Mouse (Mus musculus) MEL (cell line): ENCODE measurements at regions not wholly inside any gene's neighbourhood (a gene's known extent, or its start where the extent isn't known, plus 50 kb on each side); places are given as distances from the start of the nearest gene placed in this dataset.

ENCODE experiments used
- DNase-seq: peaks from one replicate; pipeline ENCODE4 v3.0.0; 2011; ENCODE audit warnings: low read depth, low spot score
- H3K27ac ChIP-seq: 2 replicates; pipeline ENCODE4 v1.5.1; 2012; ENCODE audit warnings: low read depth, mild to moderate bottlenecking, control low read depth, low read length, moderate library complexity; ENCODE audit not compliant: control insufficient read depth
- H3K27me3 ChIP-seq, 2 experiments: fragments of 150-350 bp in 1 of 2; sonication (generic) in 1 of 2; 2 replicates each; pipeline ENCODE4 v1.6.1; 2012; ENCODE audit warnings: low read length in 2 of 2, mild to moderate bottlenecking in 2 of 2, improper control_type of control experiment in 1 of 2, moderate library complexity in 1 of 2; ENCODE audit not compliant: insufficient read depth in 2 of 2, control insufficient read depth in 1 of 2
- H3K36me3 ChIP-seq, 2 experiments: 2 replicates each; pipeline ENCODE4 v1.6.1; 2012 to 2014; ENCODE audit warnings: low read length in 2 of 2, improper control_type of control experiment in 1 of 2, inconsistent platforms in 1 of 2, mild to moderate bottlenecking in 1 of 2; ENCODE audit not compliant: insufficient read depth in 2 of 2, control insufficient read depth in 1 of 2
- H3K4me1 ChIP-seq, 2 experiments: fragments of 150-350 bp in 1 of 2; sonication (generic) in 1 of 2; 2 replicates each; pipeline ENCODE4 v1.6.1; 2012; ENCODE audit warnings: low read length in 2 of 2, improper control_type of control experiment in 1 of 2, mild to moderate bottlenecking in 1 of 2; ENCODE audit not compliant: insufficient read depth in 2 of 2, control insufficient read depth in 1 of 2
- H3K4me3 ChIP-seq, 2 experiments: fragments of 150-350 bp in 1 of 2; sonication (generic) in 1 of 2; 2 replicates each; pipeline ENCODE4 v1.5.1; 2012; ENCODE audit warnings: low read depth in 2 of 2, low read length in 2 of 2, mild to moderate bottlenecking in 2 of 2, moderate library complexity in 2 of 2, control low read depth in 1 of 2, improper control_type of control experiment in 1 of 2; ENCODE audit not compliant: control insufficient read depth in 1 of 2, insufficient read depth in 1 of 2
- H3K79me2 ChIP-seq: 2 replicates; pipeline ENCODE4 v1.6.1; 2012; ENCODE audit warnings: mild to moderate bottlenecking, low read length, moderate library complexity; ENCODE audit not compliant: control insufficient read depth, poor library complexity, insufficient read depth
- H3K9ac ChIP-seq: 2 replicates; pipeline ENCODE4 v1.6.1; 2012; ENCODE audit warnings: low read depth, mild to moderate bottlenecking, control low read depth, low read length, moderate library complexity; ENCODE audit not compliant: control insufficient read depth, poor library complexity, severe bottlenecking
- H3K9me3 ChIP-seq: fragments of 150-350 bp; sonication (generic); replicated peaks from 2 replicates; pipeline ENCODE4 v1.6.1; 2012; ENCODE audit warnings: mild to moderate bottlenecking, low read length, improper control_type of control experiment, moderate library complexity; ENCODE audit not compliant: insufficient read depth
- CHD2 ChIP-seq: IDR thresholded peaks from 2 replicates; pipeline ENCODE4 v1.6.1; 2011; ENCODE audit warnings: low read length, improper control_type of control experiment
- E2F4 ChIP-seq: IDR thresholded peaks from 2 replicates; pipeline ENCODE4 v1.6.1; 2011; ENCODE audit warnings: low read depth, low read length, improper control_type of control experiment, borderline replicate concordance
- ELF1 ChIP-seq: IDR thresholded peaks from 2 replicates; pipeline ENCODE4 v1.6.1; 2014; ENCODE audit warnings: low read depth, mild to moderate bottlenecking, inconsistent platforms, low read length, improper control_type of control experiment, moderate library complexity
- EP300 ChIP-seq, 2 experiments: IDR thresholded peaks; 2 replicates each; pipeline ENCODE4 v1.6.1; 2011; ENCODE audit warnings: improper control_type of control experiment in 2 of 2, low read length in 2 of 2, low read depth in 1 of 2, mild to moderate bottlenecking in 1 of 2
- GABPA ChIP-seq: IDR thresholded peaks from 2 replicates; pipeline ENCODE4 v1.6.1; 2012; ENCODE audit warnings: low read depth, mild to moderate bottlenecking, inconsistent platforms, low read length, improper control_type of control experiment, moderate library complexity
- GATA1 ChIP-seq: IDR thresholded peaks from 2 replicates; pipeline ENCODE4 v1.6.1; 2011; ENCODE audit warnings: low read depth, low read length, improper control_type of control experiment
- HCFC1 ChIP-seq: IDR thresholded peaks from 2 replicates; pipeline ENCODE4 v1.6.1; 2012; ENCODE audit warnings: low read depth, mild to moderate bottlenecking, inconsistent platforms, low read length, improper control_type of control experiment, moderate library complexity
- MAFK ChIP-seq: IDR thresholded peaks from 2 replicates; pipeline ENCODE4 v1.6.1; 2011; ENCODE audit warnings: low read depth, mild to moderate bottlenecking, low read length, improper control_type of control experiment, borderline replicate concordance
- MAX ChIP-seq: IDR thresholded peaks from 2 replicates; pipeline ENCODE4 v1.6.1; 2011; ENCODE audit warnings: low read length, improper control_type of control experiment
- MEF2A ChIP-seq: IDR thresholded peaks from 2 replicates; pipeline ENCODE4 v1.6.1; 2014; ENCODE audit warnings: low read depth, mild to moderate bottlenecking, inconsistent platforms, low read length, improper control_type of control experiment; ENCODE audit not compliant: poor library complexity, insufficient replicate concordance, severe bottlenecking; ENCODE audit errors: extremely low read depth
- MXI1 ChIP-seq: IDR thresholded peaks from 2 replicates; pipeline ENCODE4 v1.6.1; 2011; ENCODE audit warnings: mild to moderate bottlenecking, low read depth, low read length, improper control_type of control experiment
- MYC ChIP-seq: IDR thresholded peaks from 2 replicates; pipeline ENCODE4 v1.6.1; 2011; ENCODE audit warnings: low read depth, mild to moderate bottlenecking, low read length, improper control_type of control experiment, moderate library complexity
- POLR2A ChIP-seq, 2 experiments: IDR thresholded peaks; 2 replicates each; pipeline ENCODE4 v1.6.1; 2011 to 2012; ENCODE audit warnings: low read length in 2 of 2, mild to moderate bottlenecking in 2 of 2, control low read depth in 1 of 2, improper control_type of control experiment in 1 of 2, low read depth in 1 of 2, moderate library complexity in 1 of 2; ENCODE audit not compliant: control insufficient read depth in 1 of 2, insufficient read depth in 1 of 2, poor library complexity in 1 of 2
- POLR2AphosphoS5 ChIP-seq: IDR thresholded peaks from 2 replicates; pipeline ENCODE4 v1.6.1; 2012; ENCODE audit warnings: low read depth, borderline replicate concordance, mild to moderate bottlenecking, inconsistent platforms, low read length, moderate library complexity, mixed read lengths
- SIN3A ChIP-seq: IDR thresholded peaks from 2 replicates; pipeline ENCODE4 v1.6.1; 2012; ENCODE audit warnings: low read length, improper control_type of control experiment, inconsistent platforms
- SMC3 ChIP-seq: IDR thresholded peaks from 2 replicates; pipeline ENCODE4 v1.6.1; 2011; ENCODE audit warnings: low read depth, low read length, improper control_type of control experiment
- TAL1 ChIP-seq: IDR thresholded peaks from 2 replicates; pipeline ENCODE4 v1.6.1; 2012; ENCODE audit warnings: mild to moderate bottlenecking, inconsistent platforms, low read length, moderate library complexity, mixed read lengths
- TBP ChIP-seq: IDR thresholded peaks from 2 replicates; pipeline ENCODE4 v1.8.0; 2011; ENCODE audit warnings: low read depth, low read length, improper control_type of control experiment
- USF1 ChIP-seq: IDR thresholded peaks from 2 replicates; pipeline ENCODE4 v1.6.1; 2014; ENCODE audit warnings: low read depth, mild to moderate bottlenecking, inconsistent platforms, low read length, improper control_type of control experiment, moderate library complexity

- H3K4me1 ChIP-seq = no peaks in the 10 kb centered on the region
- TF ChIP-seq TAL1 (no peak), CHD2 (no peak), MEF2A (no peak), MYC (no peak), SMC3 (no peak), USF1 (no peak), GABPA (no peak), TBP (no peak), POLR2A (IDR thresholded peaks at IDR 0.05; ENCODE audit: control insufficient read depth in 1 of 2, insufficient read depth in 1 of 2, low read depth in 1 of 2, low read length in 2 of 2, poor library complexity in 1 of 2) (no peak), ELF1 (no peak), E2F4 (no peak), GATA1 (no peak), POLR2AphosphoS5 (no peak), MAFK (no peak), HCFC1 (no peak), SIN3A (no peak)
- no peaks in the 10 kb centered on the region for H3K27me3 ChIP-seq
- H3K36me3 ChIP-seq = no peaks in the 10 kb centered on the region
- no peak overlapping the region for H3K27ac ChIP-seq
- no peaks in the 10 kb centered on the region for H3K79me2 ChIP-seq
- no peak for DNase-seq
- no peaks in the 10 kb centered on the region for H3K9me3 ChIP-seq
- no peak overlapping the region for H3K9ac ChIP-seq
- no peak overlapping the region for H3K4me3 ChIP-seq
Measured at GRCm38 (mm10) chr2:166330364-166330763, 174.9 kb upstream of the Sulf2 start.

- Histone ChIP-seq H3K9me3 (no peaks in the 10 kb centered on the region), H3K4me1 (no peaks in the 10 kb centered on the region), H3K36me3 (no peaks in the 10 kb centered on the region), H3K27me3 (no peaks in the 10 kb centered on the region), H3K9ac (no peak overlapping the region), H3K79me2 (no peaks in the 10 kb centered on the region), H3K4me3 (no peak overlapping the region), H3K27ac (no peak overlapping the region)
- no peak for DNase-seq
- TF ChIP-seq MXI1 = no peak
- no peak for TF ChIP-seq MAX
- TF ChIP-seq EP300 (IDR thresholded peaks at IDR 0.05; ENCODE audit: low read depth in 1 of 2, low read length in 2 of 2) = no peak
Measured at GRCm38 (mm10) chr2:166329556-166330340, 174.3 kb upstream of the Sulf2 start.
